Mouse (Mus musculus) erythroblast, embryonic 14.5 days (primary cell): ENCODE data around the gene Rps12.

ENCODE experiments used
- GATA1 ChIP-seq: IDR thresholded peaks from 2 replicates; pipeline ENCODE4 v1.6.1; 2012; ENCODE audit warnings: low read length, inconsistent platforms, mixed read lengths
- TAL1 ChIP-seq: IDR thresholded peaks from 3 replicates; pipeline ENCODE4 v1.6.1; 2012; ENCODE audit warnings: low read length, inconsistent platforms, mixed read lengths

DNA sequence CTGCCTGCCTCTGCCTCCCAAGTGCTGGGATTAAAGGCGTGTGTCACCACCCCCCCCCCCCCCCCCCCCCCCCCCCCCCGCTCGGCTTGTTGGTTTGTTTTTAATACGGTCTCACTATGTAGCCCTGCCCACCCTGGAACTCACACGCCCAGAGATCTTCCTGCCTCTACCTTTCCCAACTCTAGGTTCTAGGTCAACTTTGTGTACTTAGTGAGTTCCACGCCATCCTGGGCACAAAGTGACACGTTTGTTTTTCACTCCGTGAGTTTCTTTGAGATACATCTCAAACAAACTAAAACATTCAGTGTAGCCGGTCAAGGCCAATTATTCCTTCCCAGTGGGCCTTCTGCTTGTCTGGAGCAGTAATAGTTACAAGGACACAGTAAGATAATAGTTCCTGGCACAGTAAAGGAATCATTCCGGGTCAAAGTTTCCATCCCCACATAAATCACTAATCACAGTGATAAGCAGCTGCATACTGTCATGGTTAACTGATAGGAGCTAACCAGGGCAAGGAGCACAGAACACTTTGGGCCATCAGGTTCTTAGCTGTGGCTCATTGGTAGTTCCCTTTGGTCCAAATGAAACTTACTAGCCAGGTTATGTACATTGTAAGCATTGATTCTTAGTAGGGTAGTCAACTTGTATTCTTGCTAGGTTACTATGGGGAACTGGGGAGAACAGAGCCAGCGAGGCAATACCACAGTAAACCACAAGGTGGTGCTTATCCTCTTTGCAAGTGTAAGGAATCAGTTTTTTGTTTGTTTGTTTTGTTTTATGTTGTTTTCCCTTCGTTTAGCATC is 24.8 kb upstream of the Rps12 start:
- no peak for TF ChIP-seq GATA1
- no peak for TF ChIP-seq TAL1
